Mouse (Mus musculus): ENCODE data around the gene Fam45a. TPM values are rescaled to one million over a fixed set of nuclear protein-coding genes. Genes with fewer than 3 reads are reported as not detected.

Gene Fam45a
- polyA plus RNA-seq, 1 experiment from 2014 or later, result 44.6 TPM

- 79% methylated on average over 2 of the region's 2 CpGs for WGBS
- Histone ChIP-seq H3K36me3 (no peaks in the 10 kb centered on the region), H3K27me3 (no peaks in the 10 kb centered on the region), H3K9ac (no peak overlapping the region), H3K4me3 (replicated peaks) (no peak overlapping the region), H3K4me2 (replicated peaks) (no peak overlapping the region), H3K9me3 (replicated peaks) (no peaks in the 10 kb centered on the region), H3K4me1 (peaks cover 7% of the 10 kb centered on the region; the same call in 1 of the 2 replicates), H3K27ac (replicated peaks) (no peak overlapping the region)
- no peak for ATAC-seq (ENCODE audit: insufficient number of reproducible peaks, low FRiP score, low TSS enrichment, low read depth)
Observed at GRCm38 (mm10) chr19:60793170-60793707, 18.1 kb upstream of the Fam45a start.

- 68% methylated on average over 2 of the region's 2 CpGs for WGBS
- ATAC-seq (ENCODE audit: insufficient number of reproducible peaks, low FRiP score, low TSS enrichment, low read depth), result no peak
- Histone ChIP-seq H3K9ac (no peak overlapping the region), H3K36me3 (no peaks in the 10 kb centered on the region), H3K27ac (replicated peaks) (no peak overlapping the region), H3K27me3 (0 out of 2 replicates have a peak, but pooled peaks cover 3% of the 10 kb centered on the region), H3K4me3 (replicated peaks) (no peak overlapping the region), H3K9me3 (replicated peaks) (no peaks in the 10 kb centered on the region), H3K4me1 (0 out of 2 replicates have a peak, but pooled peaks cover 4% of the 10 kb centered on the region), H3K4me2 (replicated peaks) (no peak overlapping the region)
Observed at GRCm38 (mm10) chr19:60795244-60795643, 16.1 kb upstream of the Fam45a start.

GRCm38 (mm10) chr19:60797415-60797814, 14.0 kb upstream of the Fam45a start:
- Histone ChIP-seq H3K36me3 (no peaks in the 10 kb centered on the region), H3K9me3 (replicated peaks) (no peaks in the 10 kb centered on the region), H3K9ac (no peak overlapping the region), H3K4me1 (no peaks in the 10 kb centered on the region), H3K4me2 (replicated peaks) (no peak overlapping the region), H3K4me3 (replicated peaks) (no peak overlapping the region), H3K27me3 (0 out of 2 replicates have a peak, but pooled peaks cover 3% of the 10 kb centered on the region), H3K27ac (replicated peaks) (no peak overlapping the region)
- ATAC-seq (ENCODE audit: insufficient number of reproducible peaks, low FRiP score, low TSS enrichment, low read depth), result no peak
- WGBS, result 86% methylated on average over 2 of the region's 2 CpGs

GRCm38 (mm10) chr19:60799867-60800569, 11.4 kb upstream of the Fam45a start:
- Histone ChIP-seq H3K27ac (replicated peaks) (no peak overlapping the region), H3K4me2 (replicated peaks) (no peak overlapping the region), H3K36me3 (no peaks in the 10 kb centered on the region), H3K4me3 (replicated peaks) (no peak overlapping the region), H3K9me3 (replicated peaks) (no peaks in the 10 kb centered on the region), H3K4me1 (no peaks in the 10 kb centered on the region), H3K9ac (no peak overlapping the region), H3K27me3 (0 out of 2 replicates have a peak, but pooled peaks cover 3% of the 10 kb centered on the region)
- ATAC-seq (ENCODE audit: insufficient number of reproducible peaks, low FRiP score, low TSS enrichment, low read depth), result no peak
- 65% methylated on average over 7 of the region's 7 CpGs for WGBS

- ATAC-seq (ENCODE audit: insufficient number of reproducible peaks, low FRiP score, low TSS enrichment, low read depth), result no peak
Observed at GRCm38 (mm10) chr19:60804903-60805302, 6.5 kb upstream of the Fam45a start.

GRCm38 (mm10) chr19:60809927-60810326, 1.5 kb upstream of the Fam45a start:
- ATAC-seq (ENCODE audit: insufficient number of reproducible peaks, low FRiP score, low TSS enrichment, low read depth), result no peak
- no peak overlapping the region for H3K4me2 ChIP-seq (replicated peaks)
- H3K36me3 ChIP-seq, result peaks cover 3% of the 10 kb centered on the region; the same call in 1 of the 2 replicates
- 87% methylated on average over 2 of the region's 2 CpGs for WGBS
- H3K27ac ChIP-seq (replicated peaks), result no peak overlapping the region
- H3K9ac ChIP-seq, result no peak overlapping the region
- no peaks in the 10 kb centered on the region for H3K27me3 ChIP-seq
- peaks cover 9% of the 10 kb centered on the region; the same call in 1 of the 2 replicates for H3K4me1 ChIP-seq
- no peaks in the 10 kb centered on the region for H3K9me3 ChIP-seq (replicated peaks)
- no peak overlapping the region for H3K4me3 ChIP-seq (replicated peaks)

More at GRCm38 (mm10) chr19:60804903-60805302, 6.5 kb upstream of the Fam45a start:
- H3K4me2 ChIP-seq (replicated peaks), result no peak overlapping the region
- H3K9me3 ChIP-seq (replicated peaks), result no peaks in the 10 kb centered on the region
- no peak overlapping the region for H3K4me3 ChIP-seq (replicated peaks)
- H3K4me1 ChIP-seq, result no peaks in the 10 kb centered on the region
- H3K27me3 ChIP-seq, result no peaks in the 10 kb centered on the region
- WGBS, result 55% methylated on average over 2 of the region's 2 CpGs
- no peak overlapping the region for H3K9ac ChIP-seq
- H3K36me3 ChIP-seq, result no peaks in the 10 kb centered on the region
- H3K27ac ChIP-seq (replicated peaks), result no peak overlapping the region

- no peaks in the 10 kb centered on the region for H3K27me3 ChIP-seq
- H3K9me3 ChIP-seq (replicated peaks), result no peaks in the 10 kb centered on the region
- peak overlapping the region; percentile 48 for H3K9ac ChIP-seq
- H3K36me3 ChIP-seq, result peaks cover 15% of the 10 kb centered on the region
- peaks cover 9% of the 10 kb centered on the region; the same call in 1 of the 2 replicates for H3K4me1 ChIP-seq
- H3K27ac ChIP-seq (replicated peaks), result 0 out of 2 replicates have a peak overlapping the region, but pooled peaks have one; percentile 73
- H3K4me2 ChIP-seq (replicated peaks), result peak overlapping the region; percentile 64
- no peak for ATAC-seq (ENCODE audit: insufficient number of reproducible peaks, low FRiP score, low TSS enrichment, low read depth)
- WGBS, result 17% methylated on average over 10 of the region's 10 CpGs
- H3K4me3 ChIP-seq (replicated peaks), result peak overlapping the region; percentile 75
Observed at GRCm38 (mm10) chr19:60812036-60812389, 628 bp downstream of the Fam45a start.

GRCm38 (mm10) chr19:60813133-60813532, 1.7 kb downstream of the Fam45a start:
- Histone ChIP-seq H3K27ac (replicated peaks) (no peak overlapping the region), H3K9me3 (replicated peaks) (no peaks in the 10 kb centered on the region), H3K4me1 (peaks cover 9% of the 10 kb centered on the region; the same call in 1 of the 2 replicates), H3K9ac (no peak overlapping the region), H3K4me3 (replicated peaks) (no peak overlapping the region), H3K27me3 (no peaks in the 10 kb centered on the region), H3K4me2 (replicated peaks) (no peak overlapping the region), H3K36me3 (peaks cover 20% of the 10 kb centered on the region)
- 97% methylated on average over 6 of the region's 6 CpGs for WGBS
- ATAC-seq (ENCODE audit: insufficient number of reproducible peaks, low FRiP score, low TSS enrichment, low read depth), result no peak

GRCm38 (mm10) chr19:60818677-60819076, 7.3 kb downstream of the Fam45a start:
- Histone ChIP-seq H3K4me1 (no peaks in the 10 kb centered on the region), H3K4me2 (replicated peaks) (no peak overlapping the region), H3K36me3 (peaks cover 60% of the 10 kb centered on the region), H3K9ac (no peak overlapping the region), H3K27ac (replicated peaks) (no peak overlapping the region), H3K27me3 (no peaks in the 10 kb centered on the region), H3K9me3 (replicated peaks) (no peaks in the 10 kb centered on the region), H3K4me3 (replicated peaks) (no peak overlapping the region)
- ATAC-seq (ENCODE audit: insufficient number of reproducible peaks, low FRiP score, low TSS enrichment, low read depth), result no peak
- WGBS, result 85% methylated on average over 6 of the region's 6 CpGs

GRCm38 (mm10) chr19:60837747-60838146, 26.4 kb downstream of the Fam45a start:
- H3K27me3 ChIP-seq, result no peaks in the 10 kb centered on the region
- H3K27ac ChIP-seq (replicated peaks), result no peak overlapping the region
- H3K4me1 ChIP-seq, result no peaks in the 10 kb centered on the region
- no peak overlapping the region for H3K4me2 ChIP-seq (replicated peaks)
- no peak overlapping the region for H3K9ac ChIP-seq
- no peaks in the 10 kb centered on the region for H3K9me3 ChIP-seq (replicated peaks)
- peaks cover 62% of the 10 kb centered on the region for H3K36me3 ChIP-seq
- WGBS, result 65% methylated on average over 1 of the region's 1 CpGs
- H3K4me3 ChIP-seq (replicated peaks), result no peak overlapping the region
- no peak for ATAC-seq (ENCODE audit: insufficient number of reproducible peaks, low FRiP score, low TSS enrichment, low read depth)

- Histone ChIP-seq H3K27me3 (no peaks in the 10 kb centered on the region), H3K4me3 (replicated peaks) (no peak overlapping the region), H3K27ac (replicated peaks) (no peak overlapping the region), H3K4me1 (no peaks in the 10 kb centered on the region), H3K9me3 (replicated peaks) (no peaks in the 10 kb centered on the region), H3K36me3 (peaks cover 38% of the 10 kb centered on the region), H3K9ac (no peak overlapping the region), H3K4me2 (replicated peaks) (no peak overlapping the region)
- no peak for ATAC-seq (ENCODE audit: insufficient number of reproducible peaks, low FRiP score, low TSS enrichment, low read depth)
Observed at GRCm38 (mm10) chr19:60843324-60843723, 31.9 kb downstream of the Fam45a start.

Measured in embryonic facial prominence, embryonic 15.5 days (tissue).